Mouse (Mus musculus) gastrocnemius, postnatal 14 days (tissue): Measurements from ENCODE around the gene Slc23a4. TPM values are rescaled to one million over a fixed set of nuclear protein-coding genes. Genes with fewer than 3 reads are reported as not detected.
A peak's percentile ranks its signal among the peaks of the same experiment; 100 is the strongest.

Experiments
- DNase-seq: peaks from one replicate; pipeline ENCODE4 v3.0.0; 2021; ENCODE audit warnings: mixed read lengths
- intact Hi-C: fragments of 180-260 bp; cut with DNase I; formaldehyde crosslinking; loops from one replicate; pipeline ENCODE4 v1.15.1; 2025; ENCODE audit warnings: low total_unique reads
- total RNA-seq, 2 experiments: library from RNA; stranded (reverse); gene quantifications; 2 replicates each; pipeline ENCODE4 v1.2.3; 2021

Gene Slc23a4
- total RNA-seq, 2 experiments from 2014 or later = 0.11 TPM; not detected in 1

DNA sequence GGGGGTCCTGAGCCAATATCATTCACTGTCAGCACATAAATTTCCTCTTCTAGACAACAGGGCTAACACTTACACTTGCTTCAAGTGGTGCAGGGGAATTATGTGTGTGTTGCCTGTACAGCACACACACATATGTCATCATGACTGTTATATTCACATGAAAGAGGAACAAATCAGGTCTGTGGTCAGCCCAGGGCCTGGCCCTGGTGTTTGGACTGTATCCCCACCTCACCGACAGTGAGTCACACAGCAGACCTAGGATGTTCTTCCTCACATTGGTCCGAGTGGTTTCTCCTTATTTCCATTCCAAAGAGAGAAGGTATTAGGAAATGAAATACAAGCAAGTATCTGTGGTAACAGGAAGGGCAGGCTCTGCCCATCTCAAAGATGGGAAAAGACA lies 23.7 kb downstream of the Slc23a4 start:
- DNase-seq = no peak
- intact Hi-C loops = no loop called here

DNA sequence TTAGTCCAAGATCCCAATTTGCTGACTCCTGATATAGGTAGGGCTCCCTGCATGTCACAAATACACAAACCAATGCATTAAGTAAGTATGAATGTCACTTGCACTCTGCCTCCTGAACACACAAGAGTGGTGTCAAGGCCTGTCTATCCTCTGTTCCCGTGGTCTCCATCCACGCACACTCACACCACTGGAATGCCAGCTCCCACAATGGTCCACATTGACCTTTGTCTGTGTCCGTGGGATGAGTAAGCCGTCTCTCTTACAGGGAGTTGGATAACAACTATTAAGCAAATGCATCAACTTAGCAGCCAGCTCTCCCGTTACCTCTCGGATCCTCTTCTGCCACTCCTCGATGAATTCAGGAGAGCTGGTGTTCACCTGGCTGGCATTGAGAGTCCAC lies 29.1 kb downstream of the Slc23a4 start:
- intact Hi-C loops = no loop called here
- no peak for DNase-seq

DNA sequence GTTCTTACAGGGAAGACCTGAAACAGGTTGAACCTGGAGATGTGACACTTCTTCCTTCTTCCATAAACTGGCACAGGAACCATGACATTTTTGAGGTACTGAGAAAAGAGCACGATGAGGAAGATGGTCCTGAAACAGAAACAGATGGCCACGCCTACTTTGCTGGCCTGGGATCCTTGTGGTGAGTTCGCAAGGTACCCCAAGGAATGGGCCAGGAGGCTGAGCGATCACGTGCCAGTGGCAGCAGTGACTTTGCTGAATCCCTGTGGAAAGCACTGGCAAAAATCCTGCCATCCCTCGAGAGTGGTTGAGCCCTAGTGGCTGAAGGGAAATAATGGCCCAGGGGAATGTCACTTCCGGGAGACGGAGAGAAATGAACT lies 32.4 kb downstream of the Slc23a4 start:
- no peak for DNase-seq
- intact Hi-C loops = no loop called here

DNA sequence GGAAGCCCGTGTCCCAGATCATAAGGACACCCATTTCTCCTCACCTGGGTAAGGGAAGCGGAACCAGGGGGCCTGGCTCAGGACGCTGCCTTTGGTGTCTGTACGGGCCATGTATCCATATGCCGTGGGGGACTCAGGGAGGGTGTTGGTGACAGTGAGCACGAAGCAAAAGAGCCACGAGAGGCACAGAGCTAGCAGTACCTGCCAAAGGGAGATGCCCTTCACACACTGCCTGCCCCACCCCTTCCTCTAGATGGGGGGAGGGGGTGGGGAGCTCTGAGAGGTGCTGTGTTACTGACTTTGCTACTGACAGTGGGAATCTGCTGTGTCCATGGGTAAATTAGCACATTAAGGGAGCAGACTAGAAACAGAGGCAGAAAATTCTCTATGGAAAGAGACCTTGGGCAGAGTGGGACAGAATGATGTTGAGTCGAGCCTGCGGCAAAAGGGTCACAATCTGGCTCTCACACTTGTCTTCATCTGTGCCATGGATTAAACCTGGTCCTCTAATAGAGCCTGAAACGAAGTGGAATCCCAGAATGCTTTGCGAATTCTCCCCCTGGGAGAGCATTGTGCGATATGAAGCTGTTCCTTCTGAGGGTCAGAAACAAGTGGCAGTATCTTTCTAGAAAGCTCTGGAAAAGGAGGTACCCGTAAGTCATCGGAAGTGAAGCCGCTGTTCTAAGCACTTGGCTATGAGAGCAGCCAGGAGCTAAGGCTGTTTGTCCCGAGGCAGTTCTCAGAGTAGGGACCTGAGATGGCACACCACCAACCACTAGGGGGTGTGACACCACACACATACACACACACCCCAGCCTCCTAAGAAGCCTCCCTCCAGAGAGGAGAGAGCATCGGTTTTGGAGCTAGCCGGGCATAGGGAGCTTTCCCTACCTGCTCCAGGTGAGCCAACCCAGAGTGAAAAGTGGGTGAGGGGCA lies 33.0 kb downstream of the Slc23a4 start:
- no peak for DNase-seq
- intact Hi-C loops = no loop called here

DNA sequence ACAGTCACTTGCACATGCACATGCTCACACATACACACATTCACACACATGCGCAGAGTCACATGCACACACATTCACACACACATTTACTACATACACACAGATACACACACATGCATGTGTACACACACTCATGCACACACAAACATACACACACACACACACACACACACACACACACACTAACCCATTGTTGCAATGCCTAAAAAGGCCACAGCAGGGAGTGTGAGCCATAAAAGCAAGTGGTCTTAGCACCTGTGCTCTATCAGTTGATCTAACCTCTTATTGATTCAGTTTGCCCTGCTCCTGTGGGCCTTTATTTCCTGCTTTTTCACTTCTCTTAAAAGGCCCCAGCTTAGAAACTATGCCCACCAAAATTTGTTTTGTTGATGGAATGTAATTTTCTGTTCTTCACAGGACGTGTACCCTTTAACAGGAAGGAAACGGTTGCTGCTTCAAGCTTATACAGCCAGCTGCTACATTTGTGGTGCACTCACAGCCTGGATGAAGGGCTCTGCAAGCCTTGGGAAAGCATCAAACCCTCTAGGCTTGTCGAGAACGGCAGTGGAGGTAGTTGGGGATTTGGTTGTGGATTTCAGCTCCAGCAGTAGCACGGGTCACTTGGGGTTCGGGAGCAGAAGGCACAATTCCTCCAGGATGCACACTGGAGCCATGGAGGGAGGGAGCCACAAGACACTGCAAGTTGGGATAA lies 36.1 kb downstream of the Slc23a4 start:
- DNase-seq = no peak
- intact Hi-C loops = no loop called here

DNA sequence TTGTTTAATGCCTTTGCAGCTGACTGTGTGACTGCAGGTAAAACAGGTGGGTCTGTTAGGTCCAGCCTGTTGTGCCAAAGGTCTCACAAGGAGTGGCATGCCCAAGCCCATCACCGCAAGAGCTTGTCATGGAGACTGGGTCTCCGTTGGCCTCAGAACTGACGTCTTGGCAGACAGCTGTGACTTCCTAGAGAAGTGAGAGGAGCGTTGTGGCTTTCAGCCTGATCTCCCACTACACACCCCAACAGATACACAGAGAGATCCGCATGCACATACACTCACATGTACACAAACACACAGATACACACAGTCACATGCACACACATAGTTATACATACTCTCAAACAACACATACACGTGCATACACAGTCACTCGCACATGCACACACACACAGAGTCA lies 36.7 kb downstream of the Slc23a4 start:
- intact Hi-C loops = no loop called here
- DNase-seq = no peak

DNA sequence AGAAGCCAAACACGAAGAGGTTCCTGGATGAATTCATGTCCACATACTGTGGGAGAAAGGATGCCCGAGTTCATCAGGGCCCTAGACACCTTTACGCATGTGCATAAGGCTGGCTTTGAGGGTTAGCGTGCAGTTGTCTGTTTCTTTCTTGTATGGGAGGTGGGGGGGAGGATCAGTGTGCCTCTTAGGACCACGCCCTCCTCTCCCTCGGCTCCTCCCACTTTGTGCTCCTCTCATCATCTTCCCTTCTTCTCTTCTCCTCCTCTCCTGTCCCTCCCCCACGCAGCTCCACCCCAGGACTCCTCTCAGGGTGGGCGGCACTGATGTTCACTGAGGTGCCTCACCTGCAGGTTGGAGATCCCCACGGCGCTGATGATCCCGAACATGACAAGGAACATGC lies 39.7 kb downstream of the Slc23a4 start:
- intact Hi-C loops = no loop called here

DNA sequence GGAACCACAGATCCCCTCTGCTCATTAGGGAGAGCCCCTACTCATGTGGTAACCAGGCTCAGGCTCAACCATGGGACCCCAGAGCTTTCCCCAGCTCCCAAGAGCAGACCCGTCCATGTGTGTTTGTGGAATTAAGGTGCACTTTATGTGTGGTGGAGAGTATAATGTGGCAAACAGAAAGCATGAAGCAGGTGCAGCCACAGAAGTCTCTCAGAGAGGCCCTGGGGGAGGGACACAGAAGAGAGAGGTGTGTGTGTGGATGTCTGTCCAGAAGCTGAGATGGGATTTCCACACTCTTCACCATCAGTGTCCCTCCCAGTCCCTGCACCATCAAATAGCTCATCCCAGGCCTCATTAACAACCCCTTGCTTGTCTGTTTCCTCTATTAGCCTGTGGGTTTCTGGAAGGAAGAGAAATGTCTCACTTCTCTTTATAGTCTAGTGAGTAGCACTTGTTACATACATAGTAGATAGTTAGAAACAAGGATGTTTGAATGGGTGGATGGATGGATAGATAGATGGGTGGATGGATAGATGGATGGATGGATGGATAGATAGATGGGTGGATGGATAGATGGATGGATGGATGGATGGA lies 41.6 kb downstream of the Slc23a4 start:
- intact Hi-C loops = no loop called here

More for the DNA sequence above, 39.7 kb downstream of the Slc23a4 start:
- DNase-seq = no peak

DNA sequence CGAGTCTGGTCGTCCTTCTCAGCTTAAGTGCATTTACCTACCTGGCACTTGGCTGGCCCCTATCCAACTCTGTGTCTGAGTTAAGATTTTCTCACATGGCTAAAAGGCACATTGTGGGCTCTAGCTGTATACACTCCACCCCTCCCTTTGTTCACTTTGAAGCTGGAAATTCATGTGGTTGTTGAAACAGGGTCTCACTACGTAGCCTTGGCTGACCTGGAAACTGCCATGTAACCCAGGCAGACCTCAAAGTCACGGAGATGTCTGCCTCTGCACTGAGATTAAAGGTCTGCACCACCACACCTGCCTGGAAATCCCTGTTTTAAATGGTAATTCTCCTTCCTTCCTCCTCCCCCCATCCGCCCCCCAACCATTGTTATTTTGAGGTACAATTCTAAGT lies 44.7 kb downstream of the Slc23a4 start:
- intact Hi-C loops = no loop called here
- DNase-seq = no peak

More for the DNA sequence above, 41.6 kb downstream of the Slc23a4 start:
- DNase-seq = no peak

DNA sequence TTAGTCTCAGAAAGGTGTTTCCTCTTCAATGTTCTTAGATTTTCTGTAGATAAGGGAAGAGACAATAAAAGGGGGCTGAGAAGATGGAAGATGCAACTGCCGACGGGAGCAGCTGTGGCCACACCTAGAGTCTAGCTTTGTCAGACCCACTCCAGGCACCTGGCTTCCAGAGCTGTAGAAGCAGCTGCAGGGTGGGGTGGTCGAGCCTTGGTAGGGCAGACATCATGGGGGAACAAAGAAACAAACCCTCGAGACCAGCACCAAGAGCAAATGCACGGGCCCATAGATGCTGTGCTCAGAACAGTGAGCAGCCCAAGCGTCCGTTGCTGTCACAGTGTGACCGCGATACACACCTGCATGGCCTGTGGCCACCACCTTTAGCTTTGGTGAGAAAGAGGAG lies 45.8 kb downstream of the Slc23a4 start:
- DNase-seq = no peak
- intact Hi-C loops = no loop called here

DNA sequence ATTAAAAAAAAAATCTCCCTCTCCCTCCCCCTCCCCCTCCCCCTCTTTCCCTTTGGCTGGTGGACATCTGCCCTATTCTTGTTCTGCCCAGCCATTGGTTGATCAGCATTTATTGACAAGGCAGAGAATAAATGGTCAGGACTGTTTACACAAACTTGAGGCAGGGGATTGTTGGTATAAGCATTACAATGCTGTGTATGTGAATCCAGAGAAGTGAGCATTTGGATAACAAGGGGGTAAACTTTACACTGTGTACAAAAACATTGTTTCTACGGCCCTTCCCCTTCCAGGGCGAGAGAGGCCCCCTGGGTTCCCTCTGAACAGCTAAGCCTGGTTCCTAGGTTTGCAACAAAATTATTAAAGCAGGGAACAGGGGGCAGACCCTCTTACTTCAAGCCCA lies 46.7 kb downstream of the Slc23a4 start:
- intact Hi-C loops = no loop called here
- DNase-seq = no peak

DNA sequence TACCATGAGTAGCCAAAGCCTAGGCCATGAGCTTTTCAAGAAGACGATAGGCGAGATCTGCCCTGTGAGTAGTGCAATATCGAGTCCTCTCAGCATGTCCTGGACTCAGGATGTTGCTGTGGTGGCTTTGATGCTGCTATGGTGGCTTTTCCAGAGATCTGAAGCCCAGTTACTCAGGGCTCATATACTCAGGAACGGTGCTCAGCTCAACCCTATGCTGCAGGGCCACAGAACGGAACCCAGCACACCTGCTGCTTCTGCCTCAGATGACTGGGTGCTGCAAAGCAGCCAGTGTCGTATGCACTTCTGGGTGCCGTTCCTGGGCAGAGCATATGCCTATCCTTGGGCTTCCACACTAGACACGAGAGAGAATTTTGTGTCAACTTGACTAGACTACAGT lies 48.8 kb downstream of the Slc23a4 start:
- no peak for DNase-seq
- intact Hi-C loops = no loop called here

DNA sequence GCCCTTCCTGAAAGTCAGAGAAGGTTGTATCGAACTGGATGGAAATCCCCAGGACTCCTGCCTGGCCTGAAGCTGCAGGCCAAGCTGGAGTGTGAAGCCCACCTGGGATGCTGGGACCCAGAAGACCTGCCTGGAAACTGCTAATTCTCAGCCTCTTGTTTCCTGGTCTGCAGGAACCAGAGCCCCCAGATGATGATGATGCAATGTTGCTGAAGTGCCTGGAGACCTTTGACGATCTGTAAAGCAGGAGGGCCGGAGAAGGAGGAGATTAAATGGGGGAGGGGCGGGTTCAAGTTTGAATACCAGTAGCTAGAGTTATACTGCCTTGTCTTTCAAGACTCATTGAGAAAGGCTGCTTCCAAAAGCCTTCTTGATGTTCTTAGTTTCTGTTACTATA lies 49.3 kb downstream of the Slc23a4 start:
- DNase-seq = no peak

DNA sequence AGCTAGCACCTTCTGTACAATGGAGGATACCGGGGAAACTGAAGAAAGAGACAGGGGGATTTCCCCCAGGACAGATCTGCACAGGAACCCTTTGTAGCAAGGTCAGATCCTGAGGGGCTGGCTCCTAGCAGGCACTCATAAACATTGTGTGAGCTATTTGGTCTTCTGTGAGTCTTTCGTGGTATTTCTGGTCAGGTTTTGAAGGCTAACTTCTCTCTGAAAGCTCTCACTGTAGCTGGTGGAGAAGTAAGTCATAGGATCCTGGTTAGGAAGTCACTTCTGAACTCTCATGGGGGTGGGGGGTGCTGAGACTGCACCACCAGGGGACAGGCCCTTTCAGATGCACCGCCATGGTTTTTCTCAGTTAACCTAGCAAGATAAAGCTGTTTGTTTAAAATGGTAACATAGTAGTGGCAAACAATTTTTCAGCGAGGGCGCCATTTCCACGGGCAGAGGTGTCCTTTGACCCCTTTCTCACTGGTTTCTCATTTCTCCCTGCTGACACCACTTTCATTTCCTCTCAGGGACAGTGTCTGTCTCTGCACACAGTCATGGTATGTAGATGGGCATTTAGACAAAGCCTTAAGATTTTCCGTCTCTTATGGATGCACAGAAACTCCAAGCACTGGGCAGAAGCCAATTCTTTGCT lies 49.8 kb downstream of the Slc23a4 start:
- intact Hi-C loops = no loop called here
- no peak for DNase-seq

More for the DNA sequence above, 49.3 kb downstream of the Slc23a4 start:
- intact Hi-C loops = no loop called here

DNA sequence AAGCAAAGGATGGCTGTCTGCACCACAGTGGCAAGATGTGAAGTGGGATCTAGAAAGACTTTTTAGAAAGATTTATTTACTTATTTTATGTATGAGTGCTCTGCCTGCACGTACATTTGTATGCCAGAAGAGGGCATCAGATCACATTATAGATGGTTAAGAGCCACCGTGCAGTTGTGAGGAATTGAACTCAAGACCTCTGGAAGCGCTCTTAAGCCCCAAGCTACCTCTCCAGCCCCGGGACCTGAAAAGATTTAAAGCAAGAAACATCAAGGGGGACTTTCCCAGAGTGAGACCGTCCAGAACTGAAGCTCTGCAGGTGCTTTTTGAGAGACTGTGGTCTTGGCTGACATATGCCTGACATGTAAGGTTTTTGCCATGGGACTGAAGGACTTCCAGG lies 51.5 kb downstream of the Slc23a4 start:
- no peak for DNase-seq
- intact Hi-C loops = no loop called here

DNA sequence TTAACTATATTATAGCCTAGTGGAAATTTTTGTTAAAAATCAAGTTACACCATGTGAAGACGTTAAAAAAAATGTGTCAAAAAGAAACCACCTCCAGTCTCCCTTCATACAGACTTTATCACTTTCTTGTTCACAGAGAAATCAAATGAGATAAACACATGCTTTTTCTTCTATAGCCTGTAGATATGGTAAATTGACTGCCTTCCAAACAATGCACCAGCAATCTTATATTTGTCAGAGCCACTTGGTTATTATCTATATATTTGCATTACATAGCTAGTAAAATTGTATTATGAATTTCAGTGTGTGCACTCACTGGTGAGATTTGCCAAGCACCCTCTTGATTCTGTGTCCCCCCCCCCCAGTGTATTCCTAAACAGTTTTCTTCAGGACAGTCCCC lies 55.6 kb downstream of the Slc23a4 start:
- intact Hi-C loops = no loop called here
- no peak for DNase-seq

DNA sequence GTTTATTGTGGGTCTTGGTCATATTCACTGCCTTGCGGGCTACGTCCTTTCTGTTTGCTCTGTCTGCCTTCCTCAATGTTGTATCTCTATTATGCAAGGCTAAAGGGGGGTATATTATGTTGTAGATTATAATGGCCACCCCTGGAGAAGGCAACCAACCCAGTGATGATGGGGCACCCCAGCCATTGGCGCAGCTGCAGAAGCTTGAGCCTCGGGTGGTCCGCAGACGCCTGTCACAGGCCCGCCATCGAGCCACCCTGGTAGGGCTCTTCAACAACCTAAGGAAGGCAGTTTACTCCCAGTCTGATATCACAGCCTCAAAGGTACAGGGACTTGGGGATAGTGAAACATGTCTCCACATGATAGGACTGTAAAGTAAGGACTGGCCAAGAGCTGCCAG lies 60.6 kb downstream of the Slc23a4 start:
- intact Hi-C loops = loop anchor here (5.0 kb wide), 2 partner anchors 45 to 415 kb away; no protein-coding TSS in a partner anchor
- no peak for DNase-seq

DNA sequence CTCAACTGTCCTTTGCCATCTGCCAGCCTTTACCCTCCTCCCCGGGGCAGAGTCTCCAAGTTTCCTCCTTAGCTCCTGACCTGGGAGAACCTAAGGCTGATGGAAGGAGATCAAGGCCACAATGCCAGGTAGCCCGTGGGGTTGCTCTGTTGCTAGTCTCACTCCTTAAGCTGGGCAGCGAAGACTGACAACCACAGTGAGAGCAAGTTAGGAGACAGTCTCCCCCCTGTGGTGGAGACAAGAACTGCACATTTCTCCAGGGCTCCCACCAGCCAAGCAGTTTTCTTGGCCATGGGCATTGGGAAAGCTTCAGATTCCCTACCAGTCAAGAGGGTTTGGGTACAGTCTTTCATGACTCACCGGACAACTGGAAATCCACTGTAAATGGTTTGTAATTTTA lies 61.0 kb downstream of the Slc23a4 start:
- intact Hi-C loops = loop anchor here (5.0 kb wide), 2 partner anchors 45 to 415 kb away; no protein-coding TSS in a partner anchor
- peak; percentile 61 for DNase-seq

DNA sequence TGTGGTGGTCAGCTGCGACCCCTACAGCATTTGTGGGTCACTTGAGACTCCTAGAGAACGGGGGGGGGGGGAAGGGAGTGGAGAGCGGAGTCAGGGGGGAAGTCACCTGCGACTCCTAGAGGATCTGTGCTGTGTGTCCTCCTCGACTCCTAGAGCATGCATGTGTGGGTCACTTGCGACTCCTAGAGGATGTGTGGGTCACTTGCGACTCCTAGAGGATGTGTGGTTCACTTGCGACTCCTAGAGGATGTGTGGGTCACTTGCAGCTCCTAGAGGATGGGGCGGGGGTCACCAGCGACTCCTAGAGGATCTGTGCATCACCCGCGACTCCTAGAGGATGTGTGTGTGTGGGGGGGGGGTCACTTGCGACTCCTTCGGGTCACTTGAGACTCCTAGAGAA lies 66.3 kb downstream of the Slc23a4 start:
- intact Hi-C loops = no loop called here
- DNase-seq = peak; percentile 55

DNA sequence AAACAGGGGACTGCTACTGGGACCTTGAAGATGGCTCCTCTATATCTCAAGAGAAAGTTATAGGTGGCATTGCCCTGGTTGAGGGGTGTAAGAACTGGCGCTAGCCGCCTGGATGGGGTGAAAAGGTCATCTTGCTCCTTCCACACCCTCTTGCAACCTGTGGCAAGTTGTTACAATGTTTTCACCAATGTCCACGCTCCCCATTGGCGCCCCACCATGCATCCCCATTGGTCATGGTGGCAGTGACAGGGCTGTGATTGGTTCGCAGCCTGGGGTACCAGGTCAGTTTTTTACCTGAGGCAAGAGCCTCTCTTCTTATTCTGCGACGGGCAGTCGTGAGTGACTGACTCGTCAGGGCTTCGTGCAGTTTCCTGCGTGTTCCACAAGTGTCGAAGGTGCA lies 67.6 kb downstream of the Slc23a4 start:
- intact Hi-C loops = no loop called here

More for the DNA sequence above, 67.6 kb downstream of the Slc23a4 start:
- DNase-seq = no peak
